Mouse (Mus musculus) gastrocnemius, postnatal 4 days (tissue): ENCODE measurements around the gene Pou2f2. TPM values are rescaled to one million over a fixed set of nuclear protein-coding genes. Genes with fewer than 3 reads are reported as not detected.

ENCODE experiments used
- DNase-seq, 2 experiments: peaks; one replicate each; pipeline ENCODE4 v3.0.0; 2021 to 2022; ENCODE audit warnings: low spot score in 2 of 2, mixed read lengths in 2 of 2
- total RNA-seq, 2 experiments: library from RNA; stranded (reverse); gene quantifications; 2 replicates each; pipeline ENCODE4 v1.2.3; 2021

Pou2f2 gene
- total RNA-seq, 2 experiments from 2014 or later = 0.52 to 0.91 TPM

- DNase-seq = no peak
Observed at GRCm38 (mm10) chr7:25151916-25152556, 27.5 kb downstream of the Pou2f2 start.

DNA sequence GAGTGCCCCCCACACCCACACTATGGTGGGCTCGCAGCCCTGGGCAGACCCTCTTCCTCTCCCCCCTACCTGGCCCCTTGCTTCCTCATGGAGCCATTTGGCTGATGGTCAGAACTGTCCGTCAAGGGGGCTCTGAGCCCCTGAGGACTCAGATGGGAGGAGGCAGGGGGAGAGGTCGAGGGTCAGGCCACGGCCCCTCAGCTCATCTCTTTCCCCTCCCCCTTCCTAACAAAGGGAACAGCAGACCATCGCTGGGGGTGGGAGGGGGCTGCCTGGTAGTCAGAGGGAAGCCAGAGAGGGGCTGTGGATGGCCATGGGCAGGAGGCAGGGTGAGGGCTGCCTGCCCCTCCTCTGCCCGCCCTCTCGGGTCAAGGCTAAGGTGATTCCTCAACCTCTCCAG, 28.5 kb downstream of the Pou2f2 start:
- no peak for DNase-seq

DNA sequence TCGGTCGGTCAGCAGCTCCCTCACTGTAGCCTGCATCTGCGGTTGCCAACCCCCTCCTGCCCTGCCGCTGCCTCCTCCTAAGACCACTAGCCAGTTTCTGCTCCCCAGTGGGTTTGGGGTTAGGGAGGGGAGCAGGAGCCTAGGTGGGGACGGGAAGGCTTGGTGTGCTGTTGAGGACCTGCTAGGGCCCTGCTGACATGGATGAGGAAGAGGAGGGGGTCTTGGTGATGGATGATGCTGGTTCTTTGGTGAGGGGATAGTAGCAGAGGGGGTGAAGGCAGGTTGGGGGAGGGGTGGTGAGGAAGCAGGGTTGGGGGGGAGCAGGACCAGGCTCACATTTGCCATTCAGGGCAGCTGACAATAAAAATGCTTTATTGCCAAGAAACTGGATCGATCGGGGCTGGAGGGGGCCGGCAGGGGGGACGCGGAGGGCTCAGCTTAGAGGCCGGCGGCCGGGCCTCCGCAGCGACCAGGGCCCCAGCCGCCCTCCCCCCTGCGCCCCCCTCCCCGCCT, 29.3 kb downstream of the Pou2f2 start:
- DNase-seq = no peak

DNA sequence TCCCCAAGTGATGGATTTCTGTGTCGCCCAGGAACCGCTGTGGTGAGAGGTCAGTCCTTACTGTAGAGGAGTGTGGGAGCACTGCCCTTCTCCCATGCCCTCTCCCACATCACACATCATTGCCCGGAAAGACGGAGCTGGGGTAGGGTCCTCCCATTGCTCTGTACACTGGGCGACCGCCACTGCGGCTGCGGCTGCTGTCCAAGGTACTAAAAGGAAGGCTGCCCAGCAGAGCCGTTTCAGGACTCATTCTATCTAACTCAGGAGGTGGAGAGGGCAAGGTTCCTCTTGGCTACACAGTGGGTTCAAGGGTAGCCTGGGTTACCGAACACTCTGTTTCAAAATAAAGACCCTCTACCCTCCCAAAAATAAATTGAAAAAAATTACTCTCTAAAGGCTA, 33.6 kb downstream of the Pou2f2 start:
- no peak for DNase-seq

DNA sequence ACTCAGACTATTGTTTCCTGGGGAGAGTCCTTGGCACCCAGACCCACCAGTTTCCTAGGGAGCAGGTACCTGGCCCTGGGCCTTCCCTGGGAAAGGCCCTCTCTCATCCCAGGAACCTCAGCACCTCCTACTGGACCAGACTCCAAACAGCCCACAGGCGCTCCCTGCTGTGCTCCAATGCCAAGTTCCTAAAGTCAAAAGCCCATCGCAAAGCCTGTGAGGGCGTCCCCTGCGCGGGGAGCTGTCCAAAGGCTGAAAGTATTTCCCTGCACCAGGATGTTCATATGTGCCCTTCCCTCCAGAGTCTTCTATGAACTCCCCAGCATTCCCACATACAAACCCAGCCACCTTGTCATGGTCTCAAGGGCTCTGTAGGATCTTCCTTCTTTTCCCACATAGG, 37.8 kb downstream of the Pou2f2 start:
- peak in 1 of 2 experiments; percentile 66 for DNase-seq

DNA sequence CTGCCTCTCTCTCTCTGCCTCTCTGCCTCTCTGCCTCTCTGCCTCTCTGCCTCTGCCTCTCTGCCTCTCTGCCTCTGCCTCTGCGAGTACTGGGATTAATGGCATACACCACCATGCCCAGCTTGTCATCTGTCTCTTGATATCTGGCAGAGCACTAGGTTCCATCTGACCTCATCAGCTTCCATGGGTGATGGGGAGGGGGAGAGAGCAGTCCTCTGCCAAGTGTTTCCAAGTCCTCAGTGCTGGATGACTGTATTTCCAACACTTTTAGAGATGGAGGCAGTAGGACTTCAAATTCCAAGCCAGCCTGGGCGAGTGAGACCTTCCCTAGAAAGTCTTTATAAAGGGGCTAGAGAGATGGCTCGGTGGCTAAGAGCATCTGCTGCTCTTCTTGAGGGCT, 42.0 kb downstream of the Pou2f2 start:
- DNase-seq = no peak

DNA sequence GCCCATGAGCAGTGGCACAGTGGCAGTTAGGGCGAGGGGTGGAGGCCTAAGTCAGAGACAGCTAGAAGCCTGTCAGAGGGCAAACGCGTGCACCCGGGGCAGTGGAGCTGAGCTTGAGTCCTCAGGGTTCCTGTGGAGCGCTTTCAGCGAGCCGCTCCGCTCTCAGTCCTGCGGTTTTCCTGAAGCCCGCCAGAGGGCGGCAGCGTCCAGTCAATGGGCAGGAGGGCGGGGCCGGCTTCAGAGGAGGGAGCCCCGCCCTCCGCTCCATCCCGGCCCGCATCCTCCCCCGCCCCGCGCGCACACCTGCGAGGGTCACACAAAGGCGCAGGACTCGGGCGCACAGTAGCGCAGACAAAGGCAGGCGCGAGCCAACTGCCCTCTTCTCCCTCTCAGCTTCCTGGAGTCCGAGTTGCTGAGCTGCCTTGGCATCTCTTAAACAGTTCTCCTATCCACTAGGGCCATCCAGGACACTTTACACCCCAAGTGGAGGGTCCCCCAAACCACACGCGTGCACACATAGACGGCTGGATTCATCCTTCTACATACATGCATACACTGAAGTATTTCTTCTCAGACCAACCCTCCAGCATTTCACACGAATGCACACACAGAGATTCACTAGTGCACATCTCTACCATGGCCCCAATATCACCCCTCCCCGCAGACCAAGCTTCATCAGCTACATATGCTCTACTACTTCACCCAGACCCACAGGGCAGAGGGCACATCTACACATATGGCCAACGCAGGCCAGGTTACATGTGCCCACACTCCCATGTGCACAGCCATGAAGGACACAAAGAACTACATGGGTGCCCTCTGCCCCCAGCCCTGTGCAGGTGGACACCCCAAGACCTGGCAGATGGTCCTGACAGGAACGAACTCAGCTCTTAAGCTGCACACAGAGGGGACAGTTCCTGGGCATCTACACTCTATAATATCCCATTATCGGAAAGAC, 46.2 kb downstream of the Pou2f2 start:
- DNase-seq = peak; percentile 56 to 78

DNA sequence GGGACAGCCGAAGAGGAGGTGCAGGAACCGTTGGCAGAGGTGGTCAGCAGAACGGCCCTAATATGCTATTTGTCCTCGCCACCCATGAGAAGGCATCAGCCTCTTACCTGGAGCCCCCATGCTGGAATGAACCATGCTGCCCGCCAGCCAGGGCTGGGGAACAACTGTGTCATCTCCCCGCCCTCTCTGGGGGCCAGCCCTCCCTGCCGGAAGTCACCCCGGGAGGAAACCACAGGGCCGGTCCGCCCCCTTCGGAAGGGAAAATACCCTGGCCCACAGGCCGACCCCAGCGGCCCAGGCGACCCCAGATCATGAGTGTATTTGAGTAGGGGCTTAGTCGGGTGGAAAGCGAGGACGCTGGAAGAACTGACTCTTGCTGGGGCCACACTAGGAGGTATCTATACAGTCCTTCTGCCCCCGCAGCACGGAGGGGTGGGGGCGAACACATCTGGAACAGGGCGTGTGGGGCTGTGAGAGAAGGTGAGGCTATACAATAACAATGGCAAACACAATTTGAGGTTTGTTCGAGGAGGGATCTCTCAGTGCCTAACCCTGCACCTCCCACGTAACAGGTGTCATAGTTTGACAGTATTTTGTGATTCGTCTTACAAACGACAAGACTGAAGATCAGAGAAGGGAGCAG, 47.1 kb downstream of the Pou2f2 start:
- no peak for DNase-seq

- DNase-seq = no peak
Observed at GRCm38 (mm10) chr7:25131247-25131646, 48.3 kb downstream of the Pou2f2 start.

- no peak for DNase-seq
Observed at GRCm38 (mm10) chr7:25130565-25130964, 49.0 kb downstream of the Pou2f2 start.

DNA sequence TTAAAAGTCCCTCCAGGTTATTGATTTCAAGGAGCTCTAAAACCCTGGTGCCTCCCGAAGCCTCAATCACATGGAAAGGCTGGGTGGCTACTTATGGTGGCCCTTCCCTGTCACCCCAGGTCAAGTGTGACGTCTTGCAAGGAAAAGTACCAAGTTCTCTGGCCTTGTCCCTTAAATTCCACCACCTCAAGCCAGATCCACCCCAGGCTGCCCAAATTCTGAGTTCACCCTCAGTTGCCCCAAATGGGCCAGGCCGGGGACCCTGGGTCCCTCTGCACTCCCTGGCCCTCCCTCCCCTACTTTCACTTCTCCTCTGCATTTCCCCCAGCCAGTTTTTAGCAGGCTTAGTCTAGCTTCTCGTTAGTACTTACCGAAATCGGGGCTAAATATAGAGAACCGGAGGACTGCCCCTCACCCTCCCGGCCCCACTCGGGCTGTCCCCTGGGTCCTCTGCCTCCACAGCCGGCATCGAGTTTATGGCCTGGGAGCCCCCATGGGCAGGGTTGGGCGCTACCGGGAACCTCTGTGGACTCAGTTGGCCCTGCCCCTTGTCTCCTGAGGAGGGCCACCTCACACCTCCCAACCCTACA, 50.0 kb downstream of the Pou2f2 start:
- DNase-seq = no peak

DNA sequence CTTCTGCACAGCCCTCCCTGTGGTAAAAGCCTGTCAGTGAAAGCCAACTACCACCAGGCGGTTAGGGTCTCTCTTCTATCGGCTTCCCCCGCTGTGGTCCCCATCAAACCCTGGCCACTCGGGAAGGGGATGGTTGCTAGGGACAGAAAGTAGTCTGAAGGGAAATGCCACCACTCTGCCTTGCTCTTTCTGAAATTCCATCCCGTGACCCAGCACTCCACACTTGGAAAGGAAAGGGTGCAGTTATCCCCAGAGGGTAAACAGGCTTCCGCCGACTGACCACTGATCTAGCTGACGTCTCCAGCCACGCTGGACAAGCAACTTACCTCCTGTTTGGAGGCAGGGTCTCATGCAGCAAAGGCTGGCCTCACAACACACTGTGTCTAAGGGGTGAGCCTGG, 51.6 kb downstream of the Pou2f2 start:
- no peak for DNase-seq

GRCm38 (mm10) chr7:25125716-25126281, 53.7 kb downstream of the Pou2f2 start:
- DNase-seq = no peak

GRCm38 (mm10) chr7:25121240-25121786, 58.2 kb downstream of the Pou2f2 start:
- DNase-seq = no peak

DNA sequence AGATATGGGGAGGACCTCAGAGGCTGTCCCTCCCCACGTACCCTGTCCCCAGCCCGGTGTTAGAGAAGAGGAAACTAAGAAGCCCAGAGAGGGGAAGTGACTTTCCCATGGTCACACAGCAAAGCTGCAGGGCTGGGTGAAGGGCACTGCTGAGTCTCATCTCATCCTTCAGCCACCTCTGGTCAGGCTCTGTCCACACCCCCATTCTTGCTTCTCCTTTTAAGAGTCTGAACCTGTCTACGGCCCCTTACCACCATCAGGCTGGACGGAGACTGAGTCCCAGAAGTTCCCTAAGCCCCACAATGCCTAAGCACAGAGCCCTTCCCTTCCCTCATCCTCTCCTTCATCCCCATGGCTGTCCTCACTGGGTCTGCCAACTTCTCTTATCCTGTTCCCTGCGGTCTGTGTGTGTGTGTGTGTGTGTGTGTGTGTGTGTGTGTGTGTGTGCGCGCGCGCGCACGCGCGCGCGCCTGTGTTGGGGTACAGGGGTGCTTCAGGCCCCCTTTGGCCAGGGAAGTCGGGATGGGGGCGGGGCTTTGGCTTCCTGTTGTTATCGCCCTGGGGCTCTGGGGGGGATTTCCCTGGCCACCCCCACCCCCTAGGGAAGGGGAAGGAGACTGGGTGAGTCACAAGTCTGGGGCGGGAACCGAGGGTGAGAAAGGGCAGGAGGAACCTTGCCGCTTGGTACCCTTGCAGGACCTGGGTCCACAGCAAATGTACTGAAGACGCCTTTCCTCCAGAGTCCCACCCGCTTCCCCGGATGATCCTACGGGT, 59.3 kb downstream of the Pou2f2 start:
- no peak for DNase-seq

DNA sequence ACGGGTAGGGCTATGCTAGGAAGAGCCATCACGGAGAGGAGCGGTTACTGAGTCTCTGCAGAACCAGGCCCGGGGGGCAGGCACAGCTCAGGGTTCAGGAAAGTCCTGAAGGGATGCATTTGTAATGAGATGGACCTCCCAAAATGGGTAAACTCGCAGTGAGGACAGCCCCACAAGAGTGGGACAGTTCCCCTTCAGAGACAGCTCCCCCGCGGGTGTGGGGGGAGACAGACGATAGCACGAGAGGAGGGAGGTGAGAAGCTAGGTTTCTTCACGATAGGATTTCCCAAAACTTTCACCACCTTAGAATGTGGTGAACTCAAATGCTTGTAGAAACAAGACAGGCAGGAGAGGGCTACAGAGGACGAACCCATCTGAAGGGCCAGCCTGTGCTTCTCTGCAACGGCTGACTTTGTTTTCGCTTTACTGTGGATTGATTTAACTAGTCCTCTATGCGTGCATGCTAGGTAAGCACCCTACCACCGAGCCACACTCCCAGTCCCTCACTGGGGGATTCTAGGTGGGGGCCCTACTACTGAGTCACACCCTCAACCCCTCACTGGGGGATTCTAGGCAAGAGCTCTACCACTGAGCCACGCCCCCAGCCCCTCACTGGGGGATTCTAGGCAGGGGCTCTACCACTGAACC, 66.4 kb downstream of the Pou2f2 start:
- DNase-seq = no peak

DNA sequence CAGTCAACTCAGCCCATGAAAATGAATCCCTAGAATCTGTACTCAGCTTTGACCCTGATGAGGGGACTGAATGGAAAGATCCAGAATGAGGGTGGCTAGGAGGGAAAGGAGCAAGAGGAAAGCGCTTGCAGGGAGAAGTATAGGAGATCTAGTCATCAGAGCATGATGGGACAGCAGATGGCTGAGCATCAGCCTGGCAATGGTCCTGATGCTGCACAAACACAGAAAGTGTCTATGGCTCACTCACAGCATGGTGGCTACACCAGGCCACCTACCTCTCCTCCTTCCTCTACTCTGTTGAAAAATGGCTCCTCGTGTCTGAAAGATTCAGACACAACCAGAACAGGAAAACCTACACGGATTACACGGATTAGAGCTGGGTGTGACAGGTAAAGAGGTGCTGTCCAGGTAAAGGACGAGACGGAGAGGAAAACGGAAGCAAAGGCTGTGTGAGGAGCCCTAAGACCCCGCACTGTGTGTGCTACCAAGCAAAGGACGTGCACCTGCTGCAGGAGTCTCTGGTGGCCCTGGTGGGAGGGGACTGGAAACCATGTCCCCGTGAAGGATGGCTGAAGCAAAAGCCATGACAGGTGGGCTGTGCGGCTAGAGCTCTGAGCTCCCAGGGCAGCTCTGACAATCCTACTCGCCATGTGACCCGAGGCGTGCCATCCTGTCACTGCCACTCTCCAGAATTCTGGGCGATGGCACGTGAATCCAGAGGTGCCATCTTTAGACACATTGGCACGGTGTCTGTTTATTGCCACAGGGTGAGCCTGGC, 67.2 kb downstream of the Pou2f2 start:
- no peak for DNase-seq

DNA sequence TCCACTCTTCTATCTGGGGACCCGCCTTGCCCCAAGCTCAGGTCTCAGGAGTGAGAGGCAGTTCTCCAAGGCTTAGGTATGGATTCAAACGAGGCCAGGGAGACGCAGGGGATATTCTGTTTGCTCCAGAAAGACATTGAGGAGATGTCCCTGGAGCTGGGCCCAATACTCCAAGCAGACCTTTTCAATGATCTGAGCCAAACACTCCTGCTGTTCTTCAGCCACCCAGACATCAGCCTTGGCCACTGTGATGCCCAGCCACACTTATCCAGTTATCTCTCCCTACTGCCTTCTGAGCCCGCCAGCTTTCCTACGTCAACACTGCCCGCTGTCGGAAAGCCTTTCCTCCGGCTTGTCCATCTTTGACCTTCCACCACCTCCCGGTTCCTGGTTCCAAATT, 69.2 kb downstream of the Pou2f2 start:
- DNase-seq = no peak

DNA sequence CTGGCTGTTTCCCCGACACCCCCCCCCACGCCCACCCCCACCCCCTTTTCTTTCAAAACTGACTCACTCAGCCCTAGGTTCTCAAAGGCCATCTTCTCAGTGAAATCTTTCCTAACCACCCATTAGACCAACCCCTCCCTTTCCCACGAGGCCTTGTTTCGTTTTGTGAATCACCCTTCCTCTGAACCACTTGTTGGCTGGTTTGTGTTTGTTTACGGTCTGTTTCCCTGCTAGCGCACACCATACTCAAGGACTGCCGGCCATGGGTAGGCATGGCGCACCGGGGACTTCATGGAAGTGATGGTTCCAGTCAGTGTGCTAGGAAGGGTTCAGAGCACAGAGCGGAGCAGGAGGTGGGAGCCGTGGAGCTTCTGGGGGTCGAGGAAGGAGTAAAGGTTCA, 70.2 kb downstream of the Pou2f2 start:
- no peak for DNase-seq
